Mouse (Mus musculus): ENCODE data around the gene Ints6l.

DNA sequence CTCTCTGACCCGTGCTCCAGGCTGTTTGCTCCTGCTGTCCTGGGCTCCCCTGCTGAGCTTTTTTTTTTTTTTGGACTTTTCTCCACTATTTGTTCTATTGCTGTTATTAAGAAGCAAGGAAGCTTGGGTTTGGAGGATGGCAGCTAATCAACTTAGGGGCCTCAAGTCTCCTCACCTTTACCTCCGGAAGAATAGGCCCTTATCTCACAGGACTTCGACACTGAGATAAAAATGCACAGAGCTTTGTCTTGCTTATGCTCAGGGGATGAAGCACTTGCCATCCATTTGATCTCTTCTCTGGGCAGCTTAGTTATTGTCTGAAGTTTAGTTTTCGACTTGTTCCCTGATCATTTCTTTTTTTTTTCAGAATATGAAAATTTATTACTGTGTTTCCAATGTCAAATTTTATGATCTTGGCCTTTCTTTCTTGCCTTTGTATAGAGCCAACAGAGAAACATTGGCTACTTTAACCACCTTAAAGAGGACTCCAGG, 7.1 kb upstream of the Ints6l start, which contains the start of gene Gm2174:
- TF ChIP-seq POLR2A (IDR thresholded peaks at IDR 0.05; ENCODE audit: borderline replicate concordance, insufficient read depth, low read length), result no peak
- no peak for TF ChIP-seq CTCF (IDR thresholded peaks at IDR 0.05; ENCODE audit: borderline replicate concordance, insufficient read depth, low read depth, low read length)
